Mouse (Mus musculus) heart, adult 2 months (tissue): ENCODE measurements at regions not wholly inside any gene's neighbourhood (a gene's known extent, or its start where the extent isn't known, plus 50 kb on each side); places are given as distances from the start of the nearest gene placed in this dataset.

Experiments used
- DNase-seq, 2 experiments: peaks; one replicate each; pipeline ENCODE4 v3.0.0; 2021
- H3K27ac ChIP-seq: fragments of 200-600 bp; 2 replicates; pipeline ENCODE4 v1.8.1; 2022
- H3K27me3 ChIP-seq: fragments of 200-500 bp; 2 replicates; pipeline ENCODE4 v1.6.1; 2012; ENCODE audit warnings: mild to moderate bottlenecking, low read length, inconsistent platforms, mixed read lengths; ENCODE audit not compliant: control insufficient read depth, insufficient read depth
- H3K36me3 ChIP-seq: fragments of 200-500 bp; 2 replicates; pipeline ENCODE4 v1.6.1; 2012; ENCODE audit warnings: low read length, inconsistent platforms; ENCODE audit not compliant: control insufficient read depth, insufficient read depth
- H3K4me1 ChIP-seq: fragments of 200-500 bp; 2 replicates; pipeline ENCODE4 v1.6.1; 2011; ENCODE audit warnings: low read length; ENCODE audit not compliant: control insufficient read depth, insufficient read depth
- H3K4me3 ChIP-seq: fragments of 200-600 bp; 2 replicates; pipeline ENCODE4 v1.8.1; 2022
- H3K79me2 ChIP-seq: fragments of 200-500 bp; replicated peaks from 2 replicates; pipeline ENCODE4 v1.6.1; 2012; ENCODE audit warnings: mild to moderate bottlenecking, inconsistent platforms, low read length, moderate library complexity, mixed read lengths; ENCODE audit not compliant: control insufficient read depth, insufficient read depth
- H3K9ac ChIP-seq: fragments of 200-500 bp; 2 replicates; pipeline ENCODE4 v1.6.1; 2012; ENCODE audit warnings: low read depth, mild to moderate bottlenecking, control low read depth, inconsistent platforms, low read length, mixed read lengths
- CTCF ChIP-seq: fragments of 200-600 bp; IDR thresholded peaks from 2 replicates; pipeline ENCODE4 v1.8.1; 2022; ENCODE audit warnings: antibody characterized with exemption, mild to moderate bottlenecking, moderate library complexity
- EP300 ChIP-seq: fragments of 200-500 bp; IDR thresholded peaks from 2 replicates; pipeline ENCODE4 v1.6.1; 2011; ENCODE audit warnings: low read depth, low read length, control low read depth; ENCODE audit not compliant: insufficient read depth
- POLR2A ChIP-seq: fragments of 200-500 bp; IDR thresholded peaks from 2 replicates; pipeline ENCODE4 v1.6.1; 2011; ENCODE audit warnings: mild to moderate bottlenecking, low read depth, low read length, control low read depth; ENCODE audit not compliant: insufficient read depth
- WGBS: fragments of 180-500 bp; shearing (Covaris S2); methylation state at CpG from one replicate; pipeline ENCODE4 v1.1.7; 2018; 5-methylcytosine and 5-hydroxymethylcytosine counted together
- intact Hi-C: fragments of 180-260 bp; cut with DNase I; formaldehyde crosslinking; loops from one replicate; pipeline ENCODE4 v1.15.1; 2025

DNA sequence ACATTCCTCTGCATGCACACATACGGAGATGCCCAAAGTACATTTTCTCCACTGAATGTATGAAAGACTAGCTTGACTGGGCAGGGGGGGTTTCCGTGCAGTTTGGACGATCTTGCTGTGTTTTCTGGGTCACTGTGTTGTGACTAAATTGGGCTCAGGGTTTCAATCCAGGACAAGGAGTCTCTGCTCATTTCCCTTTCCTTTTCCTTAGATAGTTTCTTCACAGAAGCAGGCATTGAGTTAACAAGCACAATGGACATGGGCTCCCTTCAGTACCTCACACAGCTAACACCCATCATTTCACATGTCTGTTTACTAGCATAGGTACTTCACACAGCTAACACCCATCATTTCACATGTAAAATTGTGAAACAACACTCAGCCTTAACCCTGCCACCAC, 73.2 kb upstream of the Ankrd28 start:
- no peak overlapping the region; the same call in 1 of the 2 replicates for H3K4me3 ChIP-seq
- peak; percentile 31; the same call in 1 of the 2 replicates for TF ChIP-seq EP300
- no peak for TF ChIP-seq POLR2A
- no peak for TF ChIP-seq CTCF
- no peak overlapping the region for H3K9ac ChIP-seq
- WGBS: 52% methylated on average over 3 of the region's 3 CpGs
- H3K4me1 ChIP-seq: peaks cover 18% of the 10 kb centered on the region
- DNase-seq: peak in 1 of 2 experiments; percentile 13
- no peaks in the 10 kb centered on the region for H3K79me2 ChIP-seq
- H3K27me3 ChIP-seq: no peaks in the 10 kb centered on the region
- peaks cover 9% of the 10 kb centered on the region; the same call in 1 of the 2 replicates for H3K36me3 ChIP-seq
- peak overlapping the region; percentile 58 for H3K27ac ChIP-seq
- intact Hi-C loops: loop anchor here (1.0 to 10.0 kb wide), 2 partner anchors 27 to 239 kb away; no protein-coding TSS in a partner anchor

DNA sequence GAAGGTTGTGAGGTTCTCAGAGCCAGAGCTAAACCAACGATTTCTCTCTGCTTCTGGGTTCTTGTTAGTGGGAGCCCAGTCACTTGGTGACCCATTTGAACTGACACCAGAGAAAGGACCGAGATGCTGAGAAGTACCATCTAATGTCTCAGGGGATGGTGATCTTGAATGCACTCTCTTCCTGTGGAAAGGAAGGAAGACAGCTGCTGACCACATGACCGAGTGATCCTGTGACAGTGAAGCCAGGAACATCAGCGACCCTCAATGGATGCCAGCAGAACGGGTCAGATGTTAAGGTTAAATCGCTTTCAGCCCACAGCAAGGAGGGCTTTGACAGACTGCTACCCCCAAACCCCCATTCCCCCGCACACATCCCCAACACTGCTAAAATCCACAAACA, 78.1 kb upstream of the Ankrd28 start:
- Histone ChIP-seq H3K27ac (peak overlapping the region; percentile 80), H3K27me3 (no peaks in the 10 kb centered on the region), H3K4me1 (peaks cover 11% of the 10 kb centered on the region), H3K9ac (no peak overlapping the region), H3K4me3 (no peak overlapping the region), H3K79me2 (no peaks in the 10 kb centered on the region), H3K36me3 (peaks cover 4% of the 10 kb centered on the region; the same call in 1 of the 2 replicates)
- 42% methylated on average over 7 of the region's 7 CpGs for WGBS
- no peak for TF ChIP-seq POLR2A
- TF ChIP-seq CTCF: 0 out of 2 replicates have a peak, but pooled peaks have one; percentile 8
- no peak for TF ChIP-seq EP300
- intact Hi-C loops: loop anchor here (2.0 to 10.0 kb wide), 2 partner anchors 78 to 244 kb away; partner anchors contain the start of gene Ankrd28
- no peak for DNase-seq

DNA sequence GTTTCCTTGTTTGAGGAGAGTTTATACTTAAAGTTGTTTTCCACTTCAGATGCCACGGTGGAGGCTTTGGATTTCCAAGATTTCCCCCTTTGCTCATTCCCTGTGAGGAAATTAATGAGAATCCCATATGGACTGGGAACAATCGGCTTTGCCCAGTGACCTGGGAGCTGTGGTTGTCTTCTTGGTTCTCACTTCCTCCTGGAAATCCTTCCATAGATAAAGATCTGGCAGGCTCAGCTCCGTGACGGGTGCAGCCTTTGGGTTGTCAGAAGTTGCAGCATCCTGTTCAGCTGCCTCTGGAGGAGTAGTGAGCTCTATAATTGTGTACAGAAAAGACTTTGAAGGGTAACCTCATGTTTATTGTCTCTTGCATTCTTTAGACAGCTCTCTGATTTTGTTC, 78.8 kb upstream of the Ankrd28 start:
- H3K36me3 ChIP-seq: no peaks in the 10 kb centered on the region
- no peak overlapping the region for H3K9ac ChIP-seq
- peak overlapping the region; percentile 80 for H3K27ac ChIP-seq
- no peaks in the 10 kb centered on the region for H3K27me3 ChIP-seq
- H3K4me3 ChIP-seq: no peak overlapping the region
- TF ChIP-seq POLR2A (0 out of 2 replicates have a peak, but pooled peaks have one; percentile 19), EP300 (peak; percentile 95), CTCF (0 out of 2 replicates have a peak, but pooled peaks have one; percentile 12)
- intact Hi-C loops: loop anchor here (1.0 to 10.0 kb wide), 3 partner anchors 21 to 244 kb away; partner anchors contain the start of gene Ankrd28
- no peaks in the 10 kb centered on the region for H3K79me2 ChIP-seq
- WGBS: 33% methylated on average over 4 of the region's 4 CpGs
- DNase-seq: peak; percentile 35 to 66
- peaks cover 11% of the 10 kb centered on the region for H3K4me1 ChIP-seq

DNA sequence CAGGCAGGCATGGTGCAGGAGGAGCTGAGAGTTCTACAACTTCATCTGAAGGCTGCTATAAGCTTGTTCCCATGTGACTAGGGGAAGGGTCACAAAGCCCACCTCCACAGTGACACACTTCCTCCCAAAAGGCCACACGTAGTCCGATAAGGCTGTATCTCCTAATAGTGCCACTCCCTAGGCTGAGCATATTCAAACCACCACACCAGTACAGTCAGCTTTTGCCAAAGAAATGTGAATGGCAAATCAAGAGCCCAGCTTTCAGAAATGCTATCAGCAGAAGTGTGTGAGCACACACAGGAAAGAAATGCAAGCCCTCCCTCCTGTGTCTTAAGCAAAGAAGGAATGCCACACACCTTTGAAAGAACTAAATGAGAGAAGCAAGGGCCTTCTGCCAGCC, 80.4 kb upstream of the Ankrd28 start:
- Histone ChIP-seq H3K4me3 (no peak overlapping the region), H3K4me1 (peaks cover 9% of the 10 kb centered on the region), H3K27ac (no peak overlapping the region), H3K36me3 (no peaks in the 10 kb centered on the region), H3K27me3 (no peaks in the 10 kb centered on the region), H3K79me2 (no peaks in the 10 kb centered on the region), H3K9ac (no peak overlapping the region)
- intact Hi-C loops: loop anchor here (5.0 kb wide), 1 partner anchor 44 kb away; no protein-coding TSS in a partner anchor
- no peak for DNase-seq
- WGBS: 51% methylated on average over 2 of the region's 2 CpGs
- TF ChIP-seq CTCF: no peak
- TF ChIP-seq POLR2A: no peak
- no peak for TF ChIP-seq EP300

DNA sequence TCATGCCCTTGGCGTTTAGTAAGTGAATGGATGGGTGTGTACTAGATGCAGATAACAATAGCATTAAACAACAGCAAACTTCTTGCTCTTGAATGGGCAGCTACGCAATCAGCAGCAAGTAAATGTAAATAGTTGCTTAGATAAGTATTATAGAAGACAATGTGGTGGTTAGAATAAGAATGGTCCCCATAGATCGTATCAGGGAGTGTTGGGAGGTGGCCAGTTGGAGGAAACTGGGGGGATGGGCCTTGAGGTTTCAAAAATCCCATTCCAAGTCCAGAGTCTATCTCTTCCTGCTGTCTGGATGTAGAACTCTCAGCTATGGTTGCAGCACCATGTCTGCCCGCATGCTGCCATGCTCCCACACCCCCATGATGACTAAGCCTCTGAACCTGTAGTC, 88.0 kb upstream of the Ankrd28 start:
- intact Hi-C loops: no loop called here
- no peak for TF ChIP-seq EP300
- no peak for TF ChIP-seq POLR2A
- TF ChIP-seq CTCF: no peak
- no peak overlapping the region for H3K4me3 ChIP-seq

DNA sequence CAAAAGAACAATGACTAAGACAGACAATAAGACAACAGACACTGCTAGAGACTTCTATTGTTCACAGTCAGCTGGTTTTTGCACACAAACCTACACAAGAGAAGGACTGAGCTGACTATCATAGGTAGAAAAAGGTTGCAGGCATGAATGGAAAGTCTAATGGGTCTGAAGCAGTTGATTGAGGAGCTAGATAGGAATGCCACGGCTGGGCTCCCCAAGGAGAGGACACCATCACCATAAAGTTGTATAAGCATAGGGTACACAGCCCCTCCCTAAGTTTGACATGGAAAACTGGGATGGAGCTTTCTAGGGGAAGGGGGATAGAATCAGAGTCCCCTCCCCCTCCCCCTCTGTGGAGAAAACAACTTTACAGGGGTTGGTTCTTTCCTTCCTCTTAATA, 88.5 kb upstream of the Ankrd28 start:
- intact Hi-C loops: no loop called here

More for the DNA sequence above, 88.0 kb upstream of the Ankrd28 start:
- H3K79me2 ChIP-seq: no peaks in the 10 kb centered on the region
- 71% methylated on average over 4 of the region's 4 CpGs for whole genome bisulfite sequencing
- DNase-seq: no peak
- H3K9ac ChIP-seq: no peak overlapping the region
- H3K27ac ChIP-seq: no peak overlapping the region
- no peaks in the 10 kb centered on the region for H3K27me3 ChIP-seq
- no peaks in the 10 kb centered on the region for H3K4me1 ChIP-seq
- no peaks in the 10 kb centered on the region for H3K36me3 ChIP-seq

More for the DNA sequence above, 88.5 kb upstream of the Ankrd28 start:
- no peaks in the 10 kb centered on the region for H3K79me2 ChIP-seq
- whole genome bisulfite sequencing: 87% methylated on average over 1 of the region's 1 CpGs
- no peaks in the 10 kb centered on the region for H3K4me1 ChIP-seq
- H3K27ac ChIP-seq: no peak overlapping the region
- H3K27me3 ChIP-seq: no peaks in the 10 kb centered on the region
- H3K9ac ChIP-seq: no peak overlapping the region
- no peak overlapping the region for H3K4me3 ChIP-seq
- no peaks in the 10 kb centered on the region for H3K36me3 ChIP-seq
- no peak for DNase-seq
- TF ChIP-seq POLR2A: no peak
- no peak for TF ChIP-seq EP300
- no peak for TF ChIP-seq CTCF
